Mouse (Mus musculus) hematopoietic multipotent progenitor cell, adult 10-12 weeks (in vitro differentiated cells): Measurements from ENCODE around the gene Tm6sf1. TPM values are rescaled to one million over a fixed set of nuclear protein-coding genes. Genes with fewer than 3 reads are reported as not detected.

Source experiments
- polyA plus RNA-seq: library from polyadenylated mRNA; stranded (reverse); fragments of >175 nt; gene quantifications from 2 replicates; pipeline ENCODE4 v1.2.3, GENCODE M21; 2012; ENCODE audit warnings: low replicate concordance

Tm6sf1 gene
- 98.6 and 153 TPM in 2 replicates for polyA plus RNA-seq

GRCm38 (mm10) chr7:81858968-81859721, at the start of gene Tm6sf1:
Tm6sf1 (plus strand) TSS chr7:81859001.

GRCm38 (mm10) chr7:81829379-81829894, 29.4 kb upstream of the Tm6sf1 start, which contains the start of gene Btbd1:
Btbd1 (minus strand) TSS chr7:81829431.

GRCm38 (mm10) chr7:81855694-81856093, 3.1 kb upstream of the Tm6sf1 start, which contains the start of gene Gm10160:
Gm10160 (minus strand) TSS chr7:81855794.

Other genes with a start within 250 kb of the Tm6sf1 start
- 0.17 and 0.23 TPM in 2 replicates for gene Homer2, start 151.5 kb upstream of the Tm6sf1 start, polyA plus RNA-seq
- 7.6 and 17.5 TPM in 2 replicates for gene Ramac, start 96.1 kb upstream of the Tm6sf1 start, polyA plus RNA-seq
- gene 3110040N11Rik, start 69.5 kb upstream of the Tm6sf1 start, polyA plus RNA-seq, result 15.9 and 21.6 TPM in 2 replicates
- 11.1 and 14.1 TPM in 2 replicates for gene Btbd1, start 29.6 kb upstream of the Tm6sf1 start, polyA plus RNA-seq
- not detected in 2 replicates for gene Gm10160, start 3.2 kb upstream of the Tm6sf1 start, polyA plus RNA-seq
- 0.81 and 0.90 TPM in 2 replicates for gene Hdgfl3, start 75.5 kb downstream of the Tm6sf1 start, polyA plus RNA-seq
- not detected in 2 replicates for gene Bnc1, start 133.3 kb downstream of the Tm6sf1 start, polyA plus RNA-seq